Mouse (Mus musculus) E14TG2a.4 (cell line): ENCODE data around the gene Cdc6.

Experiments
- CTCF ChIP-seq: conservative IDR thresholded peaks from 2 replicates; pipeline ENCODE4 v1.5.1; 2014; ENCODE audit warnings: low read length
- NANOG ChIP-seq: IDR thresholded peaks from 2 replicates; pipeline ENCODE4 v1.6.1; 2014; ENCODE audit warnings: borderline replicate concordance, low read length, mixed read lengths
- POU5F1 ChIP-seq: IDR thresholded peaks from 2 replicates; pipeline ENCODE4 v1.6.1; 2014; ENCODE audit warnings: low read length, borderline replicate concordance

GRCm38 (mm10) chr11:98944897-98945604, 37.5 kb downstream of the Cdc6 start:
- TF ChIP-seq CTCF = no peak
- no peak for TF ChIP-seq NANOG
- no peak for TF ChIP-seq POU5F1
